Mouse (Mus musculus): ENCODE measurements at regions not wholly inside any gene's neighbourhood (a gene's known extent, or its start where the extent isn't known, plus 50 kb on each side); places are given as distances from the start of the nearest gene placed in this dataset.

DNA sequence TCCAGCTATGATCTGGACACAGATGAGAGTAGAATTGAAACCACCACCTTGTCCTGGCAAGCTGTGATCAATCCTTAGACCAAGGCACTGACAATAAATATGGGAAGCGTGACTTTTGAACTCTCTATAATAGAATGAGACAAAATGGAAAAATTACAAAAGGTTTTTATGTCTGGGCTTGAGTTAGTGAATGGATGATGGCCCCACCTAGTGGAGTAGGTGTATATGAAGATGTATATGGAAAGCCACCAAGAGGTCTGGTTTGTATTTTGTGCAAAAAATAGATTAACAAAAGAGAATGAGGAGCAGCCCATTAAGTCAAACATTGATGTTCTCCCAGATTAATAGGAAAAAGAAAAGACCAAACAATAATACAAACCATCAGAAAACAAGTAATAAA is 172.5 kb downstream of the Tacr3 start:
- no peak for DNase-seq (ENCODE audit: extremely low spot score in 1 of 2, low spot score in 2 of 2)
- intact Hi-C loops (cut with DNase I) = no loop called here

DNA sequence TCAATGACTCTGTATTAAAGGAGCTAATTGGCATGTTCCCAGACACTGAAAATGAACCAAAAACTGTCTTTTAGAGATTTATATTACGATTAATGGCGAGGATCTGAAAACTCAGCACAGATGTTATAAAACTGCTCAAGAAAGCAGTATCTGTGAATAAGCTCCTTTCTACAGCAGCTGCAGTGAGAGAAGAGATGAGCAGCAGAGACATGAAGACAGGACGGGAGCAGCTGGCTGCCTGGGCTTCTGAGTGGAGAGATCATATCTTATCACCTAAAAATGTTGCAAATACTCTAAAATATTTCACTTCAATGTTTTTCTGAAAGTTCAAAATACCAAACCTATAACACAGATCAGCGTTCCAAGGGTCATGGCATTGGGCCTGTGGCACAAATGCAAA is 187.0 kb downstream of the Tacr3 start:
- intact Hi-C loops (cut with DNase I) = no loop called here

DNA sequence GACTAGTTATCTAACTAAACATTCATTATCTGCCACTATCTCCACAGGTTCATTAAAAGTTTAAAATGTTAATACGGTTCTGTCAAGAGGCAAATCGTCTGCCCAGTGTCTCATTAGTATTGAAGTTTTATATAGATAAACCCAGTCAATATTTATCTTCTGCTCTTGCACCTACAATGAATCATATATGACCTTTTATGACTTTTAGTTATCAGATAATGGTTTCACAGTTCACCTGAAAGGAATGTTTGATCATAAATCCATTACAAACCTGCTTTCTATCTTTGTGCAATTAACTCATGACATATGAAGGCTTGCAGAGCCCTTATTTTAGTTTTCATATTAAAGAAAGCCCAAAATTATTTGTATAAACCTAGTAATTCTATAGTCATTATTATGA is 188.0 kb upstream of the Cenpe start:
- intact Hi-C loops (cut with DNase I) = no loop called here
- no peak for DNase-seq (ENCODE audit: extremely low spot score in 1 of 2, low spot score in 2 of 2)

More for the DNA sequence above, 187.0 kb downstream of the Tacr3 start:
- no peak for DNase-seq (ENCODE audit: extremely low spot score in 1 of 2, low spot score in 2 of 2)

DNA sequence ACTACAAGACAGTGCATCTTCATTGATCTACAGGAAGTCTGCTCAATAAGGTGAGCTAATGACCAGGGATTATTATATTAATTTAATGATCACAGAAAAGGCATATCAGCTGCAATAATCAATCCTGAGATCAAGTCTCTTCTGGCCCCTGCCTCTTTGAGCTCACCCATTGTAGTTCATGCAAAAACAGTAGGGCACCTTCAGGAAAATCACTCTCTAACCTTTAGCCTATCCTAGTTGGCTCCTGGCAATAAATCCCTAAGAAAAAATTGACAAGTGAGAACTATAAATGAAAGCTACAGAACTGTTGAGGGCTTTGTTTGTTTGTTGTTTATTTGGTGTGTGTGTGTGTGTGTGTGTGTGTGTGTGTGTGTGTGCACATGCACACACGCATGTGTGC is 187.5 kb upstream of the Cenpe start:
- intact Hi-C loops (cut with DNase I) = no loop called here
- DNase-seq (ENCODE audit: extremely low spot score in 1 of 2, low spot score in 2 of 2) = no peak

DNA sequence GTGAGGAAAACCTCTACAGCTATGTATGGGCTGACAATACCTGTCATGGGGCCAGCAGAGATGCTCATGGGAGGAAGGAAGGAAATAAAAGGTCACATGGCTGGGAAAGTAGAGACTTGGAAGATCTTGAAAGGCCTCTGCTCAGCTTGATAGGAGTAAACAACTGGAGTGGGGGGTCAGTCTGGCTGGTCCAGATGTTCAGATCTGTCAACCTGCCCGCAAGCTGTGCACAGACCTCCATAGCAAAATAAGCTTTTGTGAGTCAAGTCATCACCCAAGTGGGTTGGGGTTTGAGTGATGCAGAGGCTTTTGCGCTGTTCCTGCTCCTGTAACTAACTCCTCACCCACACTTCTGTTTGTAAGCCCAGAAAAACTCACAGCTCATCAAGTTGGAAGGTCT is 179.9 kb upstream of the Cenpe start:
- intact Hi-C loops (cut with DNase I) = no loop called here

DNA sequence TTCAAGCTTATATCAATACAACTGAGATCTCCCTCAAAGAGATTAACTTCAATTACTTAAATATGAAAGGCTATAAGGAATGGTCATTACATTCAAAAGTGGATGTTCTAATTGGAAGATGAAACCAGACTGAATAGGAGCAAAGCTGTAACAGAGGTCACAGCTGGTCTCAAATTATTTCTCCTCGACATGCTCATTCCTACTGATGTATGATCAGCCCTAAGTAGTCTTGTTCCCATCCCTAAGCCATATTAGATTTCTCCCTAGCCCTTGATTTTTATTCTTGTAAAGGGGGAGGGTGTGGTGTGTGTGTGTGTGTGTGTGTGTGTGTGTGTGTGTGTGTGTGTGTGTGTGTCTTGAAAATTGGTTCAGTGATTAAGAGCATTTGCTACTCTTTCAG is 175.0 kb upstream of the Cenpe start:
- DNase-seq (ENCODE audit: extremely low spot score in 1 of 2, low spot score in 2 of 2) = no peak
- intact Hi-C loops (cut with DNase I) = no loop called here

More for the DNA sequence above, 179.9 kb upstream of the Cenpe start:
- peak in 1 of 2 experiments; percentile 12 for DNase-seq (ENCODE audit: extremely low spot score in 1 of 2, low spot score in 2 of 2)

DNA sequence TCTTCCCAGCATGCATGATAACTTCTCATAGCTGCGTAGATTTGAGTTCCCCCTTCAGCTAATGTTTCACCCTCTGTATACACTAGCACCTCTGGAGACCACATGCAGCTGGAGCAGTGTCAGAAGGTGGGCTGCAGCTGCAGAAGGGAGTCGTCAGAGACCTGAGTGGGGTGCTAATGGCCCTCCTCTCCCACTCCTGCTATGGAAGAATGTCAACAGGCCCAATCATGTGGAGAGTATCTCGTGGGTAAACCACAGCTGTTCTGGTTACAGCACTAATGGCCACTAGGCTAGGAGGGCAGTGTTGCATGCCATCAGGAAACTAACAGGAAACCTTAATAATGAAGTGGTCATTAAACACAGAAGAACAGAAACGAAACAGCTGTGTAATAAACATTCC is 170.1 kb upstream of the Cenpe start:
- DNase-seq (ENCODE audit: extremely low spot score in 1 of 2, low spot score in 2 of 2) = no peak
- intact Hi-C loops (cut with DNase I) = no loop called here

DNA sequence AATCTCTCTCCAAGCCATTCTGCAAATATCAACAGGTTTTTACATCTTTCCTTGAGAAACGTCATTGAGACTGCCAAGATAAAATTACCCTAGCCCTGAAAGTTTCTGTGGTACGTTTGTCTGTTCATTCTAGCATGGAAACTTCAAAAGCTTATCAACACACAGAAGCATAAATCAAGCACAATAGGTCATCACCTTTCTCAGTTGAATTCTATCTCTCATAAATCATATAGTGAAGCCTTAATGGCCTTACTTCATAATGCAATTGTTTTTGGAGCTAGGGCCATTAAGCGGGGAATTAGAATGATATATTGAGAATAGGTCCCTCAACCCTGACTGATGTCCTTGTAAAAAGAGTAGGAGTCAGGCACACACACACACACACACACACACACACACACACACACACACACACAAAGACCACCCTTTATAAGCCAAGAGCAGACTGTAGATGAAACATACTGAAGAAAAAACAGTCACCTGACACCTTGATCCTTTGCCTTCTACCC is 166.5 kb upstream of the Cenpe start:
- DNase-seq (ENCODE audit: extremely low spot score in 1 of 2, low spot score in 2 of 2) = no peak
- intact Hi-C loops (cut with DNase I) = no loop called here

DNA sequence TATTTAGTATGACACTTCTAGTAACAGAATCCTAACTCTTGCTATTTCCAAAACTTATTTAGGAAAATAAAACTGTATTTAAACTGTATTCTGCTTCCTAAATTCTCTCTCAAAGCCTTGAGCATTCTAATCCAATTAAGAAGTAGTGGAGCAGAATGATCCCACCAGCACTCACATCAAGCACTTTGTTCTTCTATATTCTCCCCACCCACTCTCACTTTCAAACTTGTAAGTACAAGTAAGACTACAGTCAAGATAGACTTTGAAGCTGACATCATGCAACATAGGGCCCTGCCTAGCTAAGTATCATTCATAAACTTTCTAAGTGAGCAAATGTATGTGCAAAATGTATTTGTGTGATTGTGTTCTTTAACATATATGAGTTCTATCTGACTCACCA is 120.8 kb upstream of the Cenpe start:
- DNase-seq (ENCODE audit: extremely low spot score in 1 of 2, low spot score in 2 of 2) = no peak
- intact Hi-C loops (cut with DNase I) = no loop called here

DNA sequence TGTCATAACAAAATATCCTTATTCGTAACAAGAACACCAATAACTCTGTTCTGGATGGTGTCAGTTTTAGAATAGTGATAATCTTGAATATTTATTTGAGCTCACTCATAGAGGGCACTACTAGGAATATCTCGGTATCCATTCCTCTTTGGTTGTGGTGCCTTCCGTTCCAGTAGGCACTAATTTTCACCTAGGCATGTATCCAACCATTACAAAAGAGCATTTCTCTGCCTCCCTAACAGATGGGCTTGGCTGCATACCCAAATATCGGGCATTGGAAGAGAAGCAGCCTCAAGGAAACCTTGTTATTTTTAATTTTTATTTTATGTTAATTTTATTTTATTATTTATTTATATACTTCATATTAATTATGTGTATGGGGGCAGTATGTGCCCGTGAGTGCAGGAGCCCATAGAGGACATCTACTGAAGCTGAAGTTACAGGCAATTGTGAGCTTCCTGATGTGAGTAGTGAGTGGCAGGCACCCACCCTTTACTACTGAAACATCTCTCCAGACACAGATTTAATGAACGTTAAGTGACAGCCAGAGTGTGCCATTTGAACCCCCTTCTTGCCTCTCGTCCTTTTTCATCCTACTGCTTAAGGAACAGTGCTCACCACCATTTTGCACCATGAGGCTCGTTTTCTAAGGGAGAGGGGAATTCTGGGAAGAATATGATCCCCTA is 111.3 kb upstream of the Cenpe start:
- DNase-seq (ENCODE audit: extremely low spot score in 1 of 2, low spot score in 2 of 2) = no peak
- intact Hi-C loops (cut with DNase I) = no loop called here
